Mouse (Mus musculus): Measurements from ENCODE around the gene Hoxd9.

DNA sequence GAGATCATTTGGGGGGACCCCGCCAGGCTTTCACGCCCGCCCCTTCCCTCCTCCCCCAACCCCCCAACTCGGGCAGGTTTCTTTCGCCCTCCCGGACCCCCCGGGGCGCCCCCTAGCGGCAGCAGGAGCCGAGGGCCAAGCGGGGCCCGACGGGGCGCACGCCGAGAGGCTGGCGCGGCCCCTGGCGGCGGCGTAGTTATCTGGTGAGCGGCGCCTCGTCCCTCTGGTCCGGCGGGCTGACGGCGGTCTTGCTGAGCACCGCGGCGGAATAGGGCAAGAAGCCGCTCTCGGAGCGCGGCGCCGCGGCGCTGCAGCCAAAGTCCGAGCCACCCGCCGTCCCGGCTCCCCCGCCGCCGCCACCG is 42.1 kb upstream of the Hoxd9 start:
- TF ChIP-seq CTCF (IDR thresholded peaks at IDR 0.05; ENCODE audit: control insufficient read depth, insufficient read depth, insufficient read length): no peak
- no peak for TF ChIP-seq MYOD1 (IDR thresholded peaks at IDR 0.05; ENCODE audit: control insufficient read depth, insufficient read length, low read depth)

Data from C2C12 (cell line).